Mouse (Mus musculus): ENCODE measurements at regions not wholly inside any gene's neighbourhood (a gene's known extent, or its start where the extent isn't known, plus 50 kb on each side); places are given as distances from the start of the nearest gene placed in this dataset.

DNA sequence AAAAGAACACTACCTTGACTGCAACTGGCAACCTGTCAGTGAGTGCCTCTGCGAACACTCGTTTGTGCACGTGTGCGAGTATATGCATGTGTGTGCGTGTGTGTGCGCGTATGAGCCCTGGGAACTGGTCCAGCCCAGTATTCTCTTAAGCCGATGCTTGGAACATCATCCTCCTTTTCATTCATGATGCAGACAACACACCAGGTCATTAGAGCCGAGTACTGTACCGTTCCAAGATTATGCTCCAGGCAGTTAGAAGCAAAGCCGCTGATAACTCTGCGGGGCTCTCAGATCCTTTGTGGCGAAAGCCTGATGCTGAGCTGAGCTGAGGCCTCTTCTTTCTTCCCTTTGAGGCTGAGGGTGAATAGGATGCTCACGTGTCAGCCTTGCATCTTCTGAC is 61.8 kb upstream of the Gm21915 start:
- Histone ChIP-seq H3K27me3 (ENCODE audit: control insufficient read depth, insufficient read depth, low read length) (no peaks in the 10 kb centered on the region), H3K27ac (ENCODE audit: low read depth, low read length) (no peak overlapping the region), H3K4me3 (ENCODE audit: low read depth, low read length) (no peak overlapping the region), H3K36me3 (ENCODE audit: control insufficient read depth, insufficient read depth, low read length) (no peaks in the 10 kb centered on the region), H3K4me2 (no peak overlapping the region), H3K4me1 (ENCODE audit: control insufficient read depth, insufficient read depth, low read length) (no peaks in the 10 kb centered on the region), H3K9ac (ENCODE audit: low read length) (no peak overlapping the region), H3K9me3 (ENCODE audit: control insufficient read depth, low read length) (no peaks in the 10 kb centered on the region)
- WGBS = 76% methylated on average over 14 of the region's 14 CpGs
- ATAC-seq (ENCODE audit: low FRiP score) (no peak), DNase-seq (ENCODE audit: low spot score, missing footprints) (no peak)

DNA sequence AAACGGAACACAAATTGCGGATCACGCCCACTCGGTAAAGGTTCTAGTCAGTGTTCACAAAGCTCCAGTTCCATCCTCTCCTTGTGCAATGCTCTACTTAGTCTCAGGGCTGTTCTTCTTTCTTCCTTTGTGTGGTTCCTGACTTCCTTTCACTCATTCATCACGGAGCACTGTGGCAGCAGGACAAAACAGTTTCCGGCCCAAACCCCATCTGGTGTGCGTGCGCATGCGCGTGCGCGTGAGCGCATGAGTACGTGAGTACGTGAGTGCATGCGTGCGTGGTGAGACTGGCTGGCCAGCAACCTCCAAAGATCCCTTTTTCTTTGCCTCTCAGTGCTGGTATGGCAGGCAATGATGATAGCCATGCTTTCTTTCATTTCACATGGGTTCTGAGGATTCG is 62.5 kb upstream of the Gm21915 start:
- ATAC-seq (ENCODE audit: low FRiP score) = no peak
- Histone ChIP-seq H3K9ac (ENCODE audit: low read length) (no peak overlapping the region), H3K4me3 (ENCODE audit: low read depth, low read length) (no peak overlapping the region), H3K36me3 (ENCODE audit: control insufficient read depth, insufficient read depth, low read length) (no peaks in the 10 kb centered on the region), H3K27ac (ENCODE audit: low read depth, low read length) (no peak overlapping the region), H3K4me1 (ENCODE audit: control insufficient read depth, insufficient read depth, low read length) (no peaks in the 10 kb centered on the region), H3K4me2 (no peak overlapping the region), H3K27me3 (ENCODE audit: control insufficient read depth, insufficient read depth, low read length) (no peaks in the 10 kb centered on the region), H3K9me3 (ENCODE audit: control insufficient read depth, low read length) (no peaks in the 10 kb centered on the region)
- 97% methylated on average over 18 of the region's 18 CpGs for WGBS
- DNase-seq (ENCODE audit: low spot score, missing footprints) = no peak

DNA sequence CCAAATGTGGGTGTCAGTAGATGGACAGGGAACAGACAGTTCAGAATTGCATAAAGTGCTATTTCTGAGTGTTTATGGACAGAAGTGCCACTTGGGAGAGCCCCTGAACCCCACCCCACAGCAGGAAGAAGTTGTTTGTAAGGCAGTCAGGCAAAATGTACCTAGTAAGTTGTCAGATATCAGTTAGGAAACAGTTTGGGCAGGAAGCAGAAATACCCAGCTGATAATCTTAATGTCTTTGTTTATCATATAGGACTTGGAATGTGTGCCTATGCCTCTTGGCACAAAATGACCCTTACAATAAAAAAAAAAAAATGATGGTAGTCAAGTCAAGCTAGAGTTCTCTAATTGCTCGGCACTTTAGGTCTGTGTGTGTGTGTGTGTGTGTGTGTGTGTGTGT is 66.9 kb upstream of the Gm21915 start:
- H3K4me2 ChIP-seq = no peak overlapping the region
- no peaks in the 10 kb centered on the region for H3K36me3 ChIP-seq (ENCODE audit: control insufficient read depth, insufficient read depth, low read length)
- no peak for DNase-seq (ENCODE audit: low spot score, missing footprints)
- no peak overlapping the region for H3K9ac ChIP-seq (ENCODE audit: low read length)
- WGBS = 74% methylated on average over 1 of the region's 1 CpGs
- no peaks in the 10 kb centered on the region for H3K4me1 ChIP-seq (ENCODE audit: control insufficient read depth, insufficient read depth, low read length)
- H3K4me3 ChIP-seq (ENCODE audit: low read depth, low read length) = no peak overlapping the region
- no peak for ATAC-seq (ENCODE audit: low FRiP score)
- H3K27ac ChIP-seq (ENCODE audit: low read depth, low read length) = no peak overlapping the region
- H3K27me3 ChIP-seq (ENCODE audit: control insufficient read depth, insufficient read depth, low read length) = no peaks in the 10 kb centered on the region
- H3K9me3 ChIP-seq (ENCODE audit: control insufficient read depth, low read length) = no peaks in the 10 kb centered on the region

- Histone ChIP-seq H3K4me2 (no peak overlapping the region), H3K4me3 (ENCODE audit: low read depth, low read length) (no peak overlapping the region), H3K27ac (ENCODE audit: low read depth, low read length) (no peak overlapping the region), H3K36me3 (ENCODE audit: control insufficient read depth, insufficient read depth, low read length) (no peaks in the 10 kb centered on the region), H3K9ac (ENCODE audit: low read length) (no peak overlapping the region), H3K9me3 (ENCODE audit: control insufficient read depth, low read length) (no peaks in the 10 kb centered on the region), H3K4me1 (ENCODE audit: control insufficient read depth, insufficient read depth, low read length) (no peaks in the 10 kb centered on the region), H3K27me3 (ENCODE audit: control insufficient read depth, insufficient read depth, low read length) (no peaks in the 10 kb centered on the region)
- WGBS = 82% methylated on average over 7 of the region's 7 CpGs
- no peak for ATAC-seq (ENCODE audit: low FRiP score)
- no peak for DNase-seq (ENCODE audit: low spot score, missing footprints)
Observed at GRCm38 (mm10) chr9:40598431-40598831, 67.2 kb upstream of the Gramd1b start.

GRCm38 (mm10) chr9:40587421-40587820 is 56.2 kb upstream of the Gramd1b start:
- no peaks in the 10 kb centered on the region for H3K27me3 ChIP-seq (ENCODE audit: control insufficient read depth, insufficient read depth, low read length)
- no peak overlapping the region for H3K27ac ChIP-seq (ENCODE audit: low read depth, low read length)
- H3K9me3 ChIP-seq (ENCODE audit: control insufficient read depth, low read length) = no peaks in the 10 kb centered on the region
- H3K4me1 ChIP-seq (ENCODE audit: control insufficient read depth, insufficient read depth, low read length) = no peaks in the 10 kb centered on the region
- DNase-seq (ENCODE audit: low spot score, missing footprints) = no peak
- ATAC-seq (ENCODE audit: low FRiP score) = no peak
- no peak overlapping the region for H3K9ac ChIP-seq (ENCODE audit: low read length)
- H3K36me3 ChIP-seq (ENCODE audit: control insufficient read depth, insufficient read depth, low read length) = no peaks in the 10 kb centered on the region
- 81% methylated on average over 2 of the region's 2 CpGs for WGBS
- no peak overlapping the region for H3K4me2 ChIP-seq
- H3K4me3 ChIP-seq (ENCODE audit: low read depth, low read length) = no peak overlapping the region

DNA sequence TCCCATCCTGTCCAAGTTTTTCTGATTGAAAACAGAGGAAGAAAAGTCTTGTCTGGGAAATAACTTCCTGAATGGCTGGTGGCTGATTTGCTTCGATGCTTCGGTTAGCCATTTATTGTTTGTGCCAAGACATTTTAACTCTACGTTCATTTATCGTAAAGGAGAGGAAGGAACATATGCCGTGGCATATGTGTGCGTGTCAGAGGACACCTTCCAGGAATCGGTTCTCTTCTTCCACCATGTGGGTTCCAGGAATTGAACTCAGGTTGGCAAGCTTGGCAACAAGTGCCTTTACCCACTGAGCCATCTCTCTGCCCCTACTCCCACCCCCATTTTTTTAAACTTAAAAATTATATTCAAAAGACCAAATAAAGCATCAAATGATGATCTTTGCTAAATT is 55.4 kb upstream of the Gramd1b start:
- Histone ChIP-seq H3K27me3 (ENCODE audit: control insufficient read depth, insufficient read depth, low read length) (no peaks in the 10 kb centered on the region), H3K27ac (ENCODE audit: low read depth, low read length) (no peak overlapping the region), H3K9ac (ENCODE audit: low read length) (no peak overlapping the region), H3K4me3 (ENCODE audit: low read depth, low read length) (no peak overlapping the region), H3K4me1 (ENCODE audit: control insufficient read depth, insufficient read depth, low read length) (no peaks in the 10 kb centered on the region), H3K9me3 (ENCODE audit: control insufficient read depth, low read length) (no peaks in the 10 kb centered on the region), H3K36me3 (ENCODE audit: control insufficient read depth, insufficient read depth, low read length) (no peaks in the 10 kb centered on the region), H3K4me2 (no peak overlapping the region)
- WGBS = 97% methylated on average over 7 of the region's 7 CpGs
- no peak for ATAC-seq (ENCODE audit: low FRiP score)
- no peak for DNase-seq (ENCODE audit: low spot score, missing footprints)

- H3K4me2 ChIP-seq = no peak overlapping the region
- no peaks in the 10 kb centered on the region for H3K36me3 ChIP-seq (ENCODE audit: control insufficient read depth, insufficient read depth, low read length)
- DNase-seq (ENCODE audit: low spot score, missing footprints) (peak; percentile 98), ATAC-seq (ENCODE audit: low FRiP score) (no peak)
- H3K9me3 ChIP-seq (ENCODE audit: control insufficient read depth, low read length) = no peaks in the 10 kb centered on the region
- H3K4me1 ChIP-seq (ENCODE audit: control insufficient read depth, insufficient read depth, low read length) = no peaks in the 10 kb centered on the region
- no peak overlapping the region for H3K27ac ChIP-seq (ENCODE audit: low read depth, low read length)
- H3K27me3 ChIP-seq (ENCODE audit: control insufficient read depth, insufficient read depth, low read length) = no peaks in the 10 kb centered on the region
- no peak overlapping the region for H3K9ac ChIP-seq (ENCODE audit: low read length)
- WGBS = 54% methylated on average over 11 of the region's 11 CpGs
- no peak overlapping the region for H3K4me3 ChIP-seq (ENCODE audit: low read depth, low read length)
Observed at GRCm38 (mm10) chr9:40583554-40583953, 52.4 kb upstream of the Gramd1b start.

GRCm38 (mm10) chr9:40581854-40582253 is 50.7 kb upstream of the Gramd1b start:
- Histone ChIP-seq H3K4me3 (ENCODE audit: low read depth, low read length) (no peak overlapping the region), H3K4me1 (ENCODE audit: control insufficient read depth, insufficient read depth, low read length) (no peaks in the 10 kb centered on the region), H3K27me3 (ENCODE audit: control insufficient read depth, insufficient read depth, low read length) (no peaks in the 10 kb centered on the region), H3K36me3 (ENCODE audit: control insufficient read depth, insufficient read depth, low read length) (no peaks in the 10 kb centered on the region), H3K9ac (ENCODE audit: low read length) (no peak overlapping the region), H3K9me3 (ENCODE audit: control insufficient read depth, low read length) (no peaks in the 10 kb centered on the region), H3K27ac (ENCODE audit: low read depth, low read length) (no peak overlapping the region), H3K4me2 (no peak overlapping the region)
- WGBS = 76% methylated on average over 2 of the region's 2 CpGs
- ATAC-seq (ENCODE audit: low FRiP score) (no peak), DNase-seq (ENCODE audit: low spot score, missing footprints) (no peak)
